Mouse (Mus musculus) liver, embryonic 11.5 days (tissue): Measurements from ENCODE around the gene Casp14. TPM values are rescaled to one million over a fixed set of nuclear protein-coding genes. Genes with fewer than 3 reads are reported as not detected.

Source experiments
- polyA plus RNA-seq: library from polyadenylated mRNA; unstranded; fragments of >200 nt; fragmentation: Nextera tagmentation; extraction: Ambion mirVana; gene quantifications from 2 replicates; pipeline ENCODE4 v1.2.1, GENCODE M21; 2014

Gene Casp14
- polyA plus RNA-seq, 1 experiment from 2014 or later: not detected

Other genes with a start within 250 kb of the Casp14 start
- not detected in 2 replicates for gene Olfr1358, start 200.9 kb downstream of the Casp14 start, polyA plus RNA-seq
- gene Ilvbl, start 143.9 kb downstream of the Casp14 start, polyA plus RNA-seq: 22.1 and 24.0 TPM in 2 replicates
- 6.6 and 8.2 TPM in 2 replicates for gene Syde1, start 126.3 kb downstream of the Casp14 start, polyA plus RNA-seq
- not detected in 2 replicates for gene Olfr1357, start 100.2 kb downstream of the Casp14 start, polyA plus RNA-seq
- not detected in 2 replicates for gene Ccdc105, start 34.8 kb upstream of the Casp14 start, polyA plus RNA-seq
- gene Slc1a6, start 62.2 kb upstream of the Casp14 start, polyA plus RNA-seq: 0.45 and 0.73 TPM in 2 replicates
- not detected in 2 replicates for gene Olfr1356, start 133.9 kb upstream of the Casp14 start, polyA plus RNA-seq
- gene Olfr1355, start 157.2 kb upstream of the Casp14 start, polyA plus RNA-seq: not detected in 2 replicates
- gene Olfr1354, start 194.9 kb upstream of the Casp14 start, polyA plus RNA-seq: not detected in 2 replicates
- gene Olfr8, start 232.3 kb upstream of the Casp14 start, polyA plus RNA-seq: not detected in 2 replicates
- gene Olfr1353, start 245.0 kb upstream of the Casp14 start, polyA plus RNA-seq: not detected in 2 replicates